Mouse (Mus musculus) ES-CJ7 (cell line): ENCODE results near the gene Grasp.
A peak's percentile ranks its signal among the peaks of the same experiment; 100 is the strongest.

Experiments
- DNase-seq: peaks from one replicate; pipeline ENCODE4 v3.0.0; 2011; ENCODE audit warnings: low read depth, low spot score

The Grasp gene

GRCm38 (mm10) chr15:101224006-101224906 is at the start of gene Grasp:
Gene Grasp, plus strand, starts transcription at chr15:101224188.
- peak; percentile 82 for DNase-seq

- DNase-seq, result peak; percentile 36
Measured at GRCm38 (mm10) chr15:101174294-101175130, 49.5 kb upstream of the Grasp start.

- DNase-seq, result no peak
Measured at GRCm38 (mm10) chr15:101175131-101175460, 48.9 kb upstream of the Grasp start.

GRCm38 (mm10) chr15:101175613-101176283 is 48.2 kb upstream of the Grasp start:
- peak; percentile 24 for DNase-seq

GRCm38 (mm10) chr15:101176284-101176680 is 47.7 kb upstream of the Grasp start:
- no peak for DNase-seq

- DNase-seq, result no peak
Measured at GRCm38 (mm10) chr15:101176795-101177691, 46.9 kb upstream of the Grasp start.

- DNase-seq, result peak; percentile 64
Measured at GRCm38 (mm10) chr15:101180363-101181105, 43.5 kb upstream of the Grasp start.

GRCm38 (mm10) chr15:101181106-101181466 is 42.9 kb upstream of the Grasp start:
- peak; percentile 90 for DNase-seq

- no peak for DNase-seq
Measured at GRCm38 (mm10) chr15:101181500-101181899, 42.5 kb upstream of the Grasp start.

- peak; percentile 23 for DNase-seq
Measured at GRCm38 (mm10) chr15:101182676-101183075, 41.3 kb upstream of the Grasp start.

- no peak for DNase-seq
Measured at GRCm38 (mm10) chr15:101184300-101184699, 39.7 kb upstream of the Grasp start.

- DNase-seq, result peak; percentile 52
Measured at GRCm38 (mm10) chr15:101185549-101185948, 38.4 kb upstream of the Grasp start.

GRCm38 (mm10) chr15:101187907-101188306 is 36.1 kb upstream of the Grasp start:
- DNase-seq, result no peak

- no peak for DNase-seq
Measured at GRCm38 (mm10) chr15:101189981-101190761, 33.8 kb upstream of the Grasp start.

GRCm38 (mm10) chr15:101190762-101191150 is 33.2 kb upstream of the Grasp start:
- no peak for DNase-seq

- no peak for DNase-seq
Measured at GRCm38 (mm10) chr15:101191459-101192259, 32.3 kb upstream of the Grasp start.

- DNase-seq, result no peak
Measured at GRCm38 (mm10) chr15:101192260-101192640, 31.7 kb upstream of the Grasp start.

- DNase-seq, result no peak
Measured at GRCm38 (mm10) chr15:101192651-101193050, 31.3 kb upstream of the Grasp start.

GRCm38 (mm10) chr15:101193971-101194370 is 30.0 kb upstream of the Grasp start:
- no peak for DNase-seq
